Mouse (Mus musculus) right cerebral cortex, postnatal 14 days (tissue): ENCODE measurements around the gene Gm20388.

Experiments
- DNase-seq: peaks from one replicate; pipeline ENCODE4 v3.0.0; 2022

Gm20388 gene

DNA sequence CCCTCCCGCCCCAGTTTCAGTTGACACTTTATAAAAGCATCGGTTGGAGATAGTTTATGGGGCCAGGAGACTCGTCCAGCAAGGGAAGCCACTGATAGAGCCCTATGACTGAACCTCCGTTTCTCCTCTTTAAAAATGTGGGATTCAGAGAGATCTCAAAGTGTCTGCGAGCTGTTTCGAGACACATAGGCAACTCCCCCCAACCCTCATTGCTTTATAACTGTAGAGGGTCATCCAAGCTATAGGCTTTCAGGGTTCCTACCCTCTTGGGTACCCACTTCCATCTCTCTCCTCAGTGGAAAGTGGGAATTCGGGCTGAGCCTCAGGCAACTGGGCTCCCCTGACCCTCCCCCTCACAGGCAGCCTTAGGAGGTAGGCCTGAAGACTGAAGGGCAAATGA is 1170.8 kb downstream of the Gm20388 start:
- no peak for DNase-seq

DNA sequence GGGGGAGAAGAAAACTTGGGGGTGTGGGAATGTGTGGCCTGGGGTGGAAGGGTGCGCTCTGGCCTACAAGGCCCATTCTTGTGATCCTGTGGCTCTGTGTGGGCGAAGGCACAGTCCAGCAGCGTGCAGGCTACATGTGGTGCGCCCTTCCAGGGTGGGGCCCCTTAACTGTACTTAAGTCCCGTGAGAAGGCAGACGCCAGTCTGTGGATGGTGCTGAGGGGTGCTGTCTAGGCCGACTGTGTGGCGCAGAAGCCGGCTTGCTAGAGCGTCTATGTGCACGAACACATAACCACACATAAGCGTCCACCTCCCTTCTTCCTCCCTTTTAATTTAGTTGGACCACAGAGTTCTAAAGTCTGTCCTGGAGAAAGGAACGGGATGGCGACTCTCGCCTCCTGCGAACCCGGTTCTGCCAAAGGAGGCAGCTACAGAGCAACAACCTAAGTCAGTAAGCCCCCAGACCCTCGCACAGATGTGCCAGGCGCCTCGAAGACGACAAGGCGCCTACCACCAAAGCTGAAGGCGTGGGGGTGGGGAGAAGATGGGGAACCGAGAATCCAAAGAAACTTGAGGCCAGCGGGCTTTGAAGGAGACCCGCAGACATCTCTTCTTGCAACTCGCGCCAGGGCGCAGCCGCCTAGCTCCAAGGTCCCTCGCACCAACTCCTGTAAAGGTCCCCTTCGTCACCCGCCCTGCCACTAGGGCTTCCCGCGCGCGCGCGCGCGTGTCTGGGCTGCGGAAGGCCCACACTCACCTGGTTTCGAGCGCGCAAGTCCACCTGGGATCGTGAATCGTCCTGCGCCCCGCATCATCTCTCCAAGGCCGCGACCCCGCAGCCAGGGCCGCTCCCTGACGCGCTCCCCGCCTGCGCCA is 1171.8 kb downstream of the Gm20388 start:
- no peak for DNase-seq

DNA sequence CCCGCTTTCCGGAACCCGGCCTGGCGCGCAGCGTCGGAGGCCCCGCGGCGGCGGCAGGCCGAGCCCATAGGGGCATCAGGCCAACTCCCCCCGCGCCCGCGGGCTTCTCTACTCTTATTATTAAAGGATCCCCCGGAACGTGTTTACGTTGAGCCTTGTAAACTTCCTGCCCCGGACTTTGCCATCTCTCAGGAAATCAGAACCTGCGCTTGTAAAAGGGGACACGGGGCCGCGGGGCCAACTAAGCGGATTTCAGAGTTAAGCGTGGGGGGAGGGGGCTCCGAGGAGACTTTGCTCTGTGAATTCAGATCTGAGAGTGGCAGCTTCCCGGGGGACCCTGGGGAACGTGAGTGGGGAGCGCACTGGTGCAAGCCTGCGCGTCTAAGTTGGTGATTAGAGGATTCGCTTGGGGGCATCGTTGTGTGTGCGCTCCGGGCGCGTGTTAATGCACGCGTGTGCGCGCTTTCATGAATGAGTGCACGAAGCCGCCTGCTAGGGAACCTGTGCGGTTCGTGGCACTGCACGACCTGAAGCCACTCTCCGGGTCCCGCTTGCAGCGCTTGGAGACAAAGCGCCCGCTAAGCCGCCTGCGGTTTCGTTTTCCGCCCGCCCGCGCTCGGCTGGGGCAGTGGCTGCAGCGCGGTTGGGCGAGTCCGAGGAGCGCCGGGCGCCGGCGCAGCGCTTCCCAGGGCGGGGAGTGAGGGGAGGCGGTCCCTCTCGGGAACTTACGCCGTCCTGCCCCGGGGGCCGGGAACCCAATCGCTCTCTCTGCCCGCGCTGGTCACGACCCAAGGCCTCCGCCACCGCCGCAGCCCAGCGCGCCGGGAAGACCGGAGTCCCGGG is 1172.7 kb downstream of the Gm20388 start:
- DNase-seq, result no peak

DNA sequence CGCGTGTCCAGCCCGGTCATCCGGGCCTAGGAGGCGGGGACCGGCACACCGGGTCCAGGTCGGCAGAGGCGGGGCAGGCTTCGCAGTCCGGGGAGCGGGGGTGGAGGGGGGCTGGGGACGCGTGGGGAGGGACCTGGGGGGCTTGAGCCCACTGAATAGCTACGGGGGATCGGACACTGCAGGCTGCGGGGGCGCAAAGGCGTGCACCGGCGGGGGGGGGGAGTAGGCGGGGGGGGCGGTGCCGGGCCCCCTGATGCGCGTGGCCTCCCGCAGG is 1173.2 kb downstream of the Gm20388 start:
- no peak for DNase-seq

DNA sequence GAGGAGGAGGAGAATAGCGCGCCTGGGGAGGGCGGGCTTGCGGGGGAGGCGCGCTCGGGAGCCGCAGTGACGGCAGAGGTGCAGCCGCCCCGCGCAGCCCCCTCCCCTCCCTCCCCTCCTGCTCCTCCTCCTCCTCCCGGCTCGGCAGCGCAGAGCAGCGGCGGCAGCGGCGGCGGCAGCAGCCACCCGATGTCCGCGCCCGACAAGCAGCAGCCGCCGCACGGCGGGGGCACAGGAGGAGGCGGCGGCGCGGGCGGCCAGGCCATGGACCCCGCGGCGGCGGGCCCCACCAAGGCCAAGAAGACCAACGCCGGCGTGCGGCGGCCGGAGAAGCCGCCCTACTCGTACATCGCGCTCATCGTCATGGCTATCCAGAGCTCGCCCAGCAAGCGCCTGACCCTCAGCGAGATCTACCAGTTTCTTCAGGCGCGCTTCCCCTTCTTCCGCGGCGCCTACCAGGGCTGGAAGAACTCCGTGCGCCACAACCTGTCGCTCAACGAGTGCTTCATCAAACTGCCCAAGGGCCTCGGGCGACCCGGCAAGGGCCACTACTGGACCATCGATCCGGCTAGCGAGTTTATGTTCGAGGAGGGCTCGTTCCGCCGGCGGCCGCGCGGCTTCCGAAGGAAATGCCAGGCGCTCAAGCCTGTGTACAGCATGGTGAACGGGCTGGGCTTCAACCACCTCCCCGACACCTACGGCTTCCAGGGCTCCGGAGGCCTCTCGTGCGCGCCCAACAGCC is 1173.7 kb downstream of the Gm20388 start, which contains the start of gene Foxf1:
Gene Foxf1, plus strand, starts transcription at position 177 of the 742 bp plus-strand sequence.
- no peak for DNase-seq

DNA sequence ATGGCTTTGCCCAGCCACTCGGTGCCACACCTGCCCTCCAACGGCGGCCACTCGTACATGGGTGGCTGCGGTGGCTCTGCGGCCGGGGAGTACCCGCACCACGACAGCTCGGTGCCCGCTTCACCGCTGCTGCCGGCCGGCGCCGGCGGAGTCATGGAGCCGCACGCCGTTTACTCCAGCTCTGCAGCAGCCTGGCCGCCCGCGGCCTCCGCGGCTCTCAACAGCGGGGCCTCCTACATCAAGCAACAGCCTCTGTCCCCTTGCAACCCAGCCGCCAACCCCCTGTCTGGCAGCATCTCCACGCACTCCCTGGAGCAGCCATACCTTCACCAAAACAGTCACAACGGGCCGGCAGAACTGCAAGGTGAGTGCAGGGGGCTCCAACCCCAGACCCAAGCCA is 1174.4 kb downstream of the Gm20388 start:
- no peak for DNase-seq

DNA sequence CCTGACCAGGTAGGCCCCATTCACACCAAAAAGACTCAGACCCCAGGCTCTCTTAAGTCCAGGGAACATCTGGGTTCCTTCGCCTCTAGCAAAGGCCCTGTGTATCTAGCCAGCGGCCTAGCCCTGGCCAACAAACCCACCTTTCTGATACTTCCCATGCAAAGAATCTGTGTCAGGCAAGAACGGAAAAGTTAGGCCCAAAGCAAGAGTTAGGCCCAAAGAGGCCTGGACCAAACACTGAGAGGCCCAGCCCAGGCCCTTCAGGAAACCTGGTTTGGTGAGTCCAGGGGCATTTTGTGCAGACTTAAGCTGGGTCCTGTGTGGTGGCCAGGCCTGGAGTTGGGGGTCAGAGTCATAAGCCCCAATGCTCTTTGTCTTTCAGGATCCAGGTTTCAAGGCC is 1174.9 kb downstream of the Gm20388 start:
- no peak for DNase-seq

DNA sequence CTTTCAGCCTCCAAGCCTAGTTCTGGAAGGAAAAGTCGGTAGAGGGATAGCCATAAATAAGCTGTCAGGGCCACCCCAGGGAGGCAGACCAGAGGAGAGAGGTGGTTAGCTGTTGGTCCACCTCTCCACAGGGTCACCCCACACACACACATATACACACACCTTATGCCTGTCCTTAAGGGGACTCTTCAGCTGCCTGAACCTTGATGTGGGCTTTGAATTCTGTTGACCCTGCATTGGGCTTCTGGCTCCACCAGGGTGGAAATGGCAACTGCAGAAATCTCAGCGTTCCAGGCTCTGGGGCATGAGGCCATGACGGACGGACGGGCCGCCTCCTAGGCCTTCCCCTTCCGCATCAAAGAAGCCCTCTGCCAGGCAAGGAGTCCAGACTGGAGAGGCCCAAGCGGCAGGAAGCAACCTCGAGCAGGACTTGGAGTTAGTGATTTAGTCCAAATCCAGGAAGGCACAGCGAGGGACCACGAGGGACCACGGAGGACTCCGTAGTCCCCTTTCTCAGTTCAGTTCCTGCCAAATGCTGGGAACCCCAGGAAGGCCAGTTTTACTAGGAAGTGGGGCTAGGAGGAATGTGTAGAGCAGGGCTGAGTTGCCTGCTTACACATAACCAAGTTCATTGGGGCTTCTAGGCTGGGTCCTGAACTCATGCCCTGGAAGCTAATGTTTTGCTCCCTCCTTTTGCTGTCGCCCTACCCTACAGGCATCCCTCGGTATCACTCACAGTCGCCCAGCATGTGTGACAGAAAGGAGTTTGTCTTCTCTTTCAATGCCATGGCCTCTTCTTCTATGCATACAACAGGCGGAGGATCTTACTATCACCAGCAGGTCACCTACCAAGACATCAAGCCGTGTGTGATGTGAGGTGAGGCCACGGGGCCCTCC is 1175.6 kb downstream of the Gm20388 start:
- no peak for DNase-seq

DNA sequence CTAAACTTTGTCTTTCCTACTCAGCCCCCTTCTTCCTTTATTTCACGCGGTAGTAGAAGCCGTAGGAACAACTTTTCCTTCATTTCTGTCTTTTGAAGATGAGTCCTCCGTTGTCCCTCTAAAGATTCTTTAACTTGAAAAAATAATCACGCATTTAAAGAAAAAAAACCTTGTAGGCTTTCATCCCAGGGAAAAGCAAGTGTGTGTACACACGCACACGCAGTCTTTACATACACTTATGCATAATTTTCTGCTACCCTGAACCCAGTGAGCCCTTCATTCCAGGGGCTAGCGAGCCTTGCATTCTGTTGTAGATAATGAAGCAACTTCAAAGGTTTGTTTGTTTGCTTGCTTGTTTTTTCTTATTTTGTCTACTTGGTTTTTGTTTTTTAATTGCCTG is 1177.6 kb downstream of the Gm20388 start:
- no peak for DNase-seq

DNA sequence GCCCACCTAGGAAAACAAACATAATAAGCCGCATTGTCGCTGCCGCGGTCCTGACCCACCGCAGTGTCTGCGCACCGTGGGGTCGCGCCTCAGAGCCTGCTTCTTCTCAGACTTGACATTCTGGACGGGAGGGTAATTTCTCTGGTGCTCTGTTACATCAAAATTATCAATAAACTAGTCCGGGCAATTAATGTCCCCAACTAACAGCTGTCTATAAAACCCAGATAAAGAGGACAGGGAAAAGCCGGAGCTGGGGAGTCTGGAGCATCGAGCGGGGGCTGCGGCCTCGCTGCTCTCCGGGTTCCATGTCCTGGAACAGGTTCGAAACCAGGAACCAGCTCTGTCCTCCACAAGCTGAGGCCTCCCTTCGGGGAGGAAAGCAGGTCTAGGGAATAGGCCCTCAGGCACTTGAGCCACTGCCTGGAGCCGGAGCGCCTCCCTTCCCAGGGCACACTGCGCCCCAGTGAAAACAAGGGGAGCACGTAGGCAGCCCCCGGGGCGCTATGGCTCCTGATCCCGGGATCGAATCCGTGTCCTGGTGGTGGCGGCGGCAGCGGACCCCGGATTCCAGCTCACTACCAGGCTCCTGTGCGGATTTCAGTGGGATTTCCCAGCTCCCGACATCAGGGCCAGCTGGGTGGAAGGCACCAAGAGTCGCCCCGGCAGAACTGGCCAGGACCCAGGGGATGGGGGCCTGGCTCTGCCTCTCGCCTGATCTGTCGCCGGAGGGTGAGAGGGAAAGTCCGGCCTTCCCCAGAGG is 1178.4 kb downstream of the Gm20388 start:
- no peak for DNase-seq

DNA sequence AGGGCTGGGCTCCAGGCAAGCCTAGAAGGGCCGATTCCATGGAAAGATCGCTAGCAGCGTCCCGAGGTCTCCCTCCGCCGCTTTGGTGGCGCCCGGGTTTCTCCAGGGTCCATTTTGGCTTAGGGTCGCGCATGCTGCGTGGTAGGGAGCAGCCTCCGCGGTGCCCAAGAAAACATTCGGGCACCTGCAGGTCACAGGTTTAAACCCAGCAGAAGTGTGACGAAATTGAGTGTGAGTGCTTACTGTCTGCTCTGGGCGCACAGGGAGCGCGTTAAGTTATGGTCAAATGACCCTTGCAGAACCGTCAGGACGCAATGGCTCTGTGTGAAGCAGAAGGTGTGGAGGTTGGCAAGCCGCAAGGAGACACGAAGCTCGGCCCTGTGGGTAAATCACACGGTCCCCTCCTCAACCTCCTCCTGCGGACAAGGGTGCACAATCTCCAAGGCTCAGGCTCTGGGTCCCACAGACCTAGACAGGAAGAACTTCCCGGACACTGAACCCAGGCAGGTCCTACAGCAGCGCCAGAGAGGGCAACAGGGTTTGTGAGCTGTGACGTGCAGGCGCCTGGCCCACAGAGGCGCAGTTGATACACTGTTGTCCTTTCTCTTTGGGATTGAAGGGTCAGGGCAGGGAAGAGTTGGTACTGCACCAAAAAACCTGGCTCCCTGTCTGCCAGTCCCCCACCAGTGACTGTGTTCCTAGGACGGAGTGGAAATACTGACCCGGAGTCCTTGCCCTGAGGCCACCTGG is 1179.2 kb downstream of the Gm20388 start:
- DNase-seq, result no peak

DNA sequence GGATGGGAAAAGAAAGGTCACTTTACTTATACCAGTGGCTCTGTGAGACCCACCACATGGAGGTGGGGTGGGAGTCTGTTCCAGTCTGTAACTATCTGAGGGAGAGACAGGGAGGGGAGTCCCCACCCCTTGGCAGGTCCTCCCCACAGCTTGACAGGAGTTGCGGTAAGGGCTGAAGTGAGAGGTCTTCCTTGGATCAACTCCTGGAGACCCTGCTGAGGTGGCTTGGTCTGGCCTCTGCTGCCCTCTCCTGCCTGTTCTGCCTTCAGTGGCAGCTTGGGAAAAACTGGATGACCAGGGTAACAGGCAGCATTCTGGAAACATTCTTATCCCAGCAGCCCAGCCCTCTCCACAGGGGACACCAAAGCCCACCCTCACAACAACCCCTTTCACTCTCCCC is 1180.1 kb downstream of the Gm20388 start:
- no peak for DNase-seq

DNA sequence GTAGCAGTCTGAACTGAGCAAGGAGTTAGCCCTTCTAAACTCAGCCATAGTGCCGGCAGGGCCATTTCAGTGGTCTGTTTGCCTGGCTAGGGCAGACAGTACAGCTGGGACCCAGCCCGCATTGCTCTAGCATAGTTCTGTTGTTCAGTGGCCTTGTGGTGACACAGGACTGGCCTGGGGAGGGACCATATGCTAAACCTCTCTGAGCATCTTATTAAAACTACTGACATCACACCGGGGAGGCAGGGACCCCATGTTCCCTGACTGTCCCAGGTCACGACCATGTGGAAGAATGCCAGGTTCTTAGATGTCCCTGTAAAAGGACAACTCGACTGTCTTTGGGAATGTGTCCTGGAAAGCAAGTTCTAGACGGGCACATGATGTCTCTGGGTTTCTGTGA is 1181.5 kb downstream of the Gm20388 start:
- DNase-seq, result no peak

DNA sequence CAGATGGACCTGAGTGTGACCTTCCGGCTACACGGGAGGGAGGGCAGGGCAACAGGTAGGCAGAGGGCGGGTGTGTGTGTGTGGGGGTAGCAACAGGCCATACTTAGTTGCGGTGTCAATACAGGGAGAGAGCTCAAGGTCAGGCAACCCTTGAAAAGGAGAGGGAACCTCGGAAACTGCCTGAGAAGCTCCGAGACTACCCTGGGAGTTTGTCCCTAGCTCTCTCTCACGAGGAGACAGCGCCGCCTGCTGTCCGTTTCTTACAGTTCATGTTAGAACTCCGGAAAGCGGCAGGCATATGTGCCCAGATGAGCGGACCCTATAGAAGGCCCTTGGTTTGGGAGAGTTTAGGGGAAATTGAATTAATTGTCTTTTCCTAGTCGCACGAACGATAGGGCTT is 1182.0 kb downstream of the Gm20388 start:
- DNase-seq, result peak; percentile 91

DNA sequence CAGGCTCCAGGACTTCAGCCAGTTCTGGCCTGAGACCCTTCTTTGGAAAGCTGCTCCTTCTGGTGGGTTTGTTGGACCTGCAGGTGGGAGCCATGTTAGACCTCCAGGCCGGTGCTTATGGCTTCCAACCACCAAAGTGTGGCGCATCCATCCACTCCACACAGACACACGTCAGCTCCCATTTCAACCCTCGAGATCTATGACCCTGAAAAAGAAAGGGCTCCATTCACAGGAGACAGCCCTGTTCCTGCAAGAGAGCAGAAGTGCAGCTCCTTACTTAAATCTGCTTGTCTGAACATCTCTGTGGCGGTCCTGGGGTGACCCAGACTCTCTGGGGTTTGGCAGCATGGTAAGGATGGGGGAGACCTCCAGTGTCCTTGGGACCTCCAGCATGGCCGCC is 1182.9 kb downstream of the Gm20388 start:
- DNase-seq, result no peak

DNA sequence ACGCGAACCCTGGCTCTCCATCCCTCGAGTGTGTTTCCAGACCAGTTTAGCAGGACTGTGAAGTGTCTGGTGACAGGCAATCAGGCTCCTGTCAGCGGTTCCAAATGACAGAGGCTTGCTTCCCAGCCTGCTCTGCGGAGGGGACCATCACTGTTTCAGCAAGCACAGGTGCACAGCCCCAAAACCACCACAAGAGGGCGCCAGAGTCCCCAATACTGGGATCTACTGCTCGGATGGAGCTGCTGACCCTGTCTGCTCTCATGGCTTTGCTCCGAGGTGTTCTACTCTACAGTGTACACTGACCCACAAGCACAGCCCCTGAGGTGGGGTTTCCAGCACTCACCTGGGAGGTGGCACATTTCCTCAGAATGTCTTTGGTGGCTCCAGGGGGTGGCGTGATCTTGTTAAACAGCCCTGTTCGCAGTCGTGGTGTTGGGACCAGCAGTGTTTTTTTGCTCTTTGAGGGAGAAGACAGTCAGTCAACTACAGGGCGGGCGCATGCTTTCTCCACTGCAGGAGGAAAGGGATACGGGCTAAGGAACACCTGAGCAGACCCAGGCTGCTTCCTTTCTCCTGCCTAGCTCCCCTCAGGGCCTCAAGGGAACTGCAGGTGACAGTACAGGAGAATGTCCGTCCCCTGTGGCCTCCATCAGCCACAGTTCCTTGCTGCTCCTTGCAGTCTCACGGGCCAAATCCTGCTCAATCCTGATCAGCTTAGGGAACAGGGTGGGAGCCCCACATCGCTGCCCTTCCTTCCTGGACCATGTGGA is 1193.6 kb downstream of the Gm20388 start:
- DNase-seq, result peak; percentile 77

DNA sequence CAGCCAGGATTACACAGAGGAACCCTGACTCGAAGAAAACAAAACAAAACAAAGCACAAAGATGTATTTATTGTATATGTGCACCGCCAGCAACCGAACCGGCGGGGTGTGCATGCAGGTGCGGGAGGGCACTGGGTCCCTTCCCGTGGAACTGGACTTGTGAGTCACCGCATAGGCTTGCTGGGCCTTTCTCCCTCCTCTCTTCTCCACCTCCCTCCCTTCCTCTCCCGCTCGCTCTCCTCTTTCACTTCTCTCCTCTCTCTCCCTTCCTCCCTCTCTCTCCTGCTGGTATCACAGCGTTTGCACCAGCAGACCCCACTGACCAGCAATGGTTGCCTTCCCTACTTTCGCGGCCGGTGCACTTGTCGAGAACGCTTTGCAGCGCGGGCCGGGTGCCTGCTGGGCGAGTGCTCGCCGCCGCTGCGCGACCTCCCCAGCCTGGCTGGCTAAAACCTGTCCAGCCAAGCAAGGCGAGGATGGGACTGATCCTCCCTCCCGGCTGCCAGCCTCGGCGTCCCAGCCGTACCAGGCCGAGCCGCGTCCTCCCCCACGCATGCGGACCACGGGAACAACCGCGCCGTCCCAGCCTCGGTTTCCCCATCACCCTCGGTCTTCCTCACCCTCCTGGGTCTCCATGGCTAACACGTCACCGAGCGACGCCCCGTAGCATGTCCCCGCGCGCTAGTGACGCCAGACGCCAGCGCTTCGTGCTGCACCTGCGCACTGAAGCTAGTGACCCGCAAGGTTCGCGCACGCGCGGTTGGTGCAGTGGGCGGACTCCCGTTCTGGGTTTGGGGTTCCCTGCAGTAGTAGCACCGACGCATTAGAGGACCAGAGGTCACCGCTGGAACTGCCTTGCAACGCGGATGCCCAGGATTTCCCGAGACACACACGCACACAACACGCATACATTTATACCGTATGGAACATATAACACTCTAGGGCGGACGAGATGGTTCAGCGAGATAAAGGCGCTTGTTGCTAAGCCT is 1197.3 kb downstream of the Gm20388 start, which contains the start of gene Mthfsd:
Gene Mthfsd, minus strand, starts transcription at position 725 of the 989 bp plus-strand sequence.
- peak; percentile 100 for DNase-seq

DNA sequence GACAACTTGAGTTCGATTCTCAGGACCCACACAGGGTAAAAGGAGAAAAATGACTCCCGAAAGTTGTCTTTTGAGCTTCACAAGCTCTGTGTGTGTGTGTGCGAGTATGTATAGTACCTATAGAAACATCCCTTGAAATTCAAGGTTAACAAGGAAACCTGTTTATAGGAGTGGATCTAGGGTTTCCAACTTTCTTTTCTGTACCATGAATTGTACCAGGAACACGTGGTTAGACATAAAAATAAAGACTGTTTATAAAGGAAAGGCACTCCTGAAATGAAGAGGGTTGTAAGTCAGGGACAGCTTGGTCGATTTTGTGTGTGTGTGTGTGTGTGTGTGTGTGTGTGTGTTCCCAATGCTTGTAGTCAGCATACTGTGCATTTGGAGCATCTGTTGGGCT is 1198.0 kb downstream of the Gm20388 start:
- DNase-seq, result no peak
